Mouse (Mus musculus): Measurements from ENCODE around the gene Spg21.

The Spg21 gene

DNA sequence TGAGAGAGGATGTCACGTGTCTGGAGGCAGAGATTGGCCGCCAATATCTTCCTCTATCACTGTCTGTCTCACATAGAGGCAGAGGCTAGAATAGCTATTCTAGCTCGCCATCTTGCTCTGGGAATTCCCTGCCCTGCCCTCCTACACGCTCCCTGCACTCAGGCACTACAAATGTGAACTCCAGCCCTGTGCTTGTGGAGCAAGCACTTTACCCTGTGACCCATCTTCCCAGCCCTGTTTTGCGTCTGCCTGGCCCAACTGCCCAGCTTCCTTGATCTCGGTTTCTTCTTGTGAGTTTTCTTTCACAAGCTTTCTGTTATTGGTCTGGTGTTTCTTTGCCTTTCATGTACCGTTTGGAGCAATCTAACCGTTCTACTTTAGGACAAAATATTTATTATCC lies 18.4 kb downstream of the Spg21 start:
- no peak for DNase-seq (ENCODE audit: low read depth)

DNA sequence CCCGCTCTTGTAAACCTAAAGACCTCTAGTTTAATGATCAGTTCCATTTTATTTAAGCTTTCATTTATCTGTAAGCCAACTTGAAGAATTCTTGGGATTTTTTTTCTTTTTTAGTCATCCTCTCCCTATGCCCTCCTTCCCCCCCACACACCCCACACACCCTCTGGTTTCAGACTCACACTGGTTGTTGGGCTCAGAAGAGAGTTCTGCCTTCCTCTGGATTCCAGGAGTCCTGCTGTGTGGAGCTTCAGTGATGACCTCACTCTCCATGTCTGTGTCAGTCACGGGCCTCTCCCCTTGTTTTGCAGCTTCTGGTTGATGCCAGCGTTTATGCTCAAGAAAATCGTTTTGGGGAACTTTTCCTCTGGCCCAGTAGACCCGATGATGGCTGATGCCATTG lies 19.3 kb downstream of the Spg21 start:
- DNase-seq (ENCODE audit: low read depth), result no peak

DNA sequence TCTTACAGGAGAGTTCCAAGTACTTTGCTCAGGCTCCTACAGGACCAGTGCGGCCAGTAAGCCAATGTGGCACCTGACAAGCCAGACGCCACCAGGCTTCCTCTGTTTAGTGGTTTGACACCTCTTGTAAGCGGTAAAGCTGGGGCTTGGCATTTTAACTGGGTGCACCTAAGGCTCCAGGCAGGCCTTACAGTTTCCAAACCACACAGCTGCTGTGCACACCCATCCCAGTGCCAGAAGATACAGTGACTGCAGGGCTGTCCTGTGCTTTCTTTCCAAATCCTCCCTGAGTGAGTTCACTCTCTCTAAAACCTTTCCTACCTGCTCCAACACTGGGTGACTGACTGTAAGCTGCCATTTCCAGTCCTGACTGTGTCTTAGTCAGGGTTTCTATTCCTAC lies 30.7 kb downstream of the Spg21 start:
- no peak for DNase-seq (ENCODE audit: low read depth)

DNA sequence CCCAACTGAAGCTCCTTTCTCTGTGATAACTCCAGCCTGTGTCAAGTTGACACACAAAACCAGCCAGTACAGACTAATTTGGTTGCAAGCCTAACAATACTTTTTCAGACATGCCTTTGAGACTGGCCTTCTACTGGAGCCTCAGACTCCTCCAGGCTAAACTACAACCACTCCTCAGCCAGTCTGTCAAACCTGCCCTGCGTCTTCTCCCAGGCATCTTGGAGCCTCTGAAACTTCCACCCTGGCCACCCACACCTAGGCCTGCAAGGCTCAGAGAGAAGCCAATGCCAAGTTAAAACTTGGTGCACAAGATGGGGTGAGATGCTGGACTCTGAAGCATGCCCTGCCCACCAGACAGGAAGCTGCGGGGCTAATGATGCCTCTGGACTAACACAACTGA lies 31.6 kb downstream of the Spg21 start:
- no peak for DNase-seq (ENCODE audit: low read depth)

- DNase-seq (ENCODE audit: low read depth), result no peak
These were observed 32.1 kb downstream of the Spg21 start for GRCm38 (mm10) chr9:65492851-65493250.

- DNase-seq (ENCODE audit: low read depth), result no peak
These were observed 41.4 kb downstream of the Spg21 start for GRCm38 (mm10) chr9:65502146-65502545.

DNA sequence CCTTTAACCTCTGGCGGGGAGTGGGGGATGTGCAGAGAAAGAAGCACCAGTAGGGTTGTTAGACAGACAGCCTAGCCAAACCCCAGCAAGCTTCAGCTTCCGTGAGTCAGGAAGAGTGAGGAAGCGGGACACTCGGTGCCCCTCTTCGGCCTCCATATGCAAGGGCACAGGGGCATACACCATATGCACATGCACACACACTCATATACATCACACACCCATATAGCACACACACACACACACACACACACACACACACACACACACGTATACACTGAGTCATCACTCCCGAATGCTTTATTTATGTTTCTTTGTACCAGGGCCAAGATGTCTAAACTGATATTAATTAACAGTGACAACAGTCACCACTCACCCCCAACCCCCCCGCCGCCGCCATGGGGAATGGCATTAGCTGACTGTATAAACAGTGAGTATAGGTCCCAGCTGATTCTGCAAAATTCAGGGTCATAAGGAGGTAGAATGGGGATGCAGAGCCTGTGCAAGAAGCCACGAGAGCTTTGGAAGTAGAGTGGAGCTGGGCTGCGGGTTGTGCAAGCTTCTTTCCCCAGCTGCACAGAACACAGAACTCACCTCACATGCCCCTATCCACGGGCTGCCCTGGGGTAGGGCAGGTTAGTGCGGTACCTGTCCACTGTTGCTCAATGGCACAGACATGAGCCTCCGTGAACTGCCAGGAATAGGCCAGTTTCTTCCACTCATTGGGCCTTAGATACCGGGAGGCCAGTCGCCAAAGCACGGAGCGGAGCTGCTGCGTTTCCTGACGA lies 42.2 kb downstream of the Spg21 start:
- DNase-seq (ENCODE audit: low read depth), result no peak

DNA sequence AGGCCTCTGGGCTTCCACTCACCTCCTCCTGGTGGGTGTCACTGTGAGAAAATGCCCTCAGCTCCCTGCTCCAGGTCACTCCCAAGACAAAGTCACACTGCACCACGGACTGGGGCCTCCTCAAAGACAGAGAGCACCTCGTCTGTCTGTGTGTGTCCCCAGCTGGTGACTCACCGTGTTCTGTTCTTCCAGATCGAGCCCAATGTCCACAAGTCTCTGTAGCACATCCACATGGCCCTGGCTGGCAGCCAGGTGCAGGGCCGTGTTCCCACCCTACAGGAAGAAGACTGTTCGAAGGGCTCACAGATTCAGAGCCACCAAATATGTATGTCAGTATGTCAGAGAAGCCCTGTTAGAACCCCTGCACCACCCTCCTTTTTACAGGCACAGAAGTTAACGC lies 47.7 kb downstream of the Spg21 start:
- DNase-seq (ENCODE audit: low read depth), result no peak

- DNase-seq (ENCODE audit: low read depth), result no peak
These were observed 51.8 kb downstream of the Spg21 start for GRCm38 (mm10) chr9:65512520-65512919.

- DNase-seq (ENCODE audit: low read depth), result no peak
These were observed 53.7 kb downstream of the Spg21 start for GRCm38 (mm10) chr9:65514431-65514830.

DNA sequence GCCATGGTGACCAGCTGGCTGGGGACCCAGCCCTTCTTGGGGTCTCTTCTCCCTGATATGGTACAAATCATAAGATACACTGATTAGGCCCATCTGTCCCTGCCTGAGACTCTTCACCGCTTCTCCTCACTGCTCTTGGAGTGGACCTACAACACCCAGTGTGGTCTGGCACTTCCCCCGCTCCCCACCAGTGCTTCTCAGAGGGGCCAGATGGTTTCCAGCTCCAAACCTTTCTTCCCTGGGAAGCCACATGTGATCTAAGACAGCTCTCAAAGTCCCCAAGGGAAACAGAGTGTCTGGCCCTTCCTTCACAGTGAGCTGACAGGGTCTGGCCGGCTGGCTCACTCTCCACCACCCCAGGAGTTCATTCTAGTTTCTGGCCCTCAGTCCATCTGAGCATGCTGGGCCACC lies 54.1 kb downstream of the Spg21 start:
- DNase-seq (ENCODE audit: low read depth), result no peak

DNA sequence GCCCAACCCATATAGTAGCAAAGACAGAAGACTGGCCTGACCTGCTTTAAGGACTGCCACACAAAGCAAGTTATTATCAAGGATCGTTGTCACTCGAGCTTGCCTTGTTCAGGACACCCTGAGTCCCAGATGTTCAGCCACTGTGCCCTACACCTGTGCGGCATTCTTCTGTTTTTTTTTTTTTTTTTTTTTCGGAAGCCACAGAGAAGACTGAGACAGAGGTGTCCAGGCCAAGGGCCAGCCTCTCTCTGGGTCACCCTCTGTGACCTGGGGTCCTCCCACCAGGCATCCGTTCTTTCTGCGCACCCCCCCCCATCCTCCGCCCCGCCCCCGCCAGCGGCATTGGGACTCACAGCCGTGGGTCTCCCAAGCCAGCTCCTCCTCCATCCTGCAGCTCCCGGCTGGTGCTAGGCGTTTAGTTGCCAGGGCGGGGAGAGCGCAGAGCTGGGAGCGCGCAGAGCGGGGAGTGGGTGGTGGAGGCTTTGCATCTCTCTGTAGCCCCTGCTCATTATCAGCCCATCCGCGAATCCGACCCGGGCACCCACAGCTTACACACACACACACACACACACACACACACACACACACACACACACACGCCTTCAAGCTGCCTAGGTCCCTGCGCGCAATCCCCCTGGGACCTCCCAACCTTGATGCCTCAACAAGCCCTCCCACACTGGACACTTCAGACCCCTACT lies 59.2 kb downstream of the Spg21 start, which contains the start of gene Ankdd1a:
Gene Ankdd1a (minus strand): TSS at position 387 of the 698 bp plus-strand sequence.
- DNase-seq (ENCODE audit: low read depth), result no peak

DNA sequence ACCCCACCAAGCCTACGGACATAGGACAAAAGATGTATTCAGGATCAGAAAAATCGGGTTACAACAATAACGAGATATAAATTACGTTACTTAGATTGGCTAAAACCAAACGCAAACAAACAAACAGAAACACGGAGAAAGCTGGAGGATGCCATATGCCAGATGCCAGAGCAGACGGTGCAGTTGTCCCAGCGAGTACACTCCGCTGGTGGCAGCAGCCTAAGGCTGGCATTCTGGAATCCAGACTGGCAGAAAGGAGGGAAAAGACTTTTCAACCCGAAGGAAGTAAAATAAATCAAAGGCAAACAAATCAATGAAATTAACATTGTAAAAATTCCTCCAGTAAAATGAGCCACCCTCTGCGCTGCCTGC lies 59.7 kb downstream of the Spg21 start:
- DNase-seq (ENCODE audit: low read depth), result no peak

DNA sequence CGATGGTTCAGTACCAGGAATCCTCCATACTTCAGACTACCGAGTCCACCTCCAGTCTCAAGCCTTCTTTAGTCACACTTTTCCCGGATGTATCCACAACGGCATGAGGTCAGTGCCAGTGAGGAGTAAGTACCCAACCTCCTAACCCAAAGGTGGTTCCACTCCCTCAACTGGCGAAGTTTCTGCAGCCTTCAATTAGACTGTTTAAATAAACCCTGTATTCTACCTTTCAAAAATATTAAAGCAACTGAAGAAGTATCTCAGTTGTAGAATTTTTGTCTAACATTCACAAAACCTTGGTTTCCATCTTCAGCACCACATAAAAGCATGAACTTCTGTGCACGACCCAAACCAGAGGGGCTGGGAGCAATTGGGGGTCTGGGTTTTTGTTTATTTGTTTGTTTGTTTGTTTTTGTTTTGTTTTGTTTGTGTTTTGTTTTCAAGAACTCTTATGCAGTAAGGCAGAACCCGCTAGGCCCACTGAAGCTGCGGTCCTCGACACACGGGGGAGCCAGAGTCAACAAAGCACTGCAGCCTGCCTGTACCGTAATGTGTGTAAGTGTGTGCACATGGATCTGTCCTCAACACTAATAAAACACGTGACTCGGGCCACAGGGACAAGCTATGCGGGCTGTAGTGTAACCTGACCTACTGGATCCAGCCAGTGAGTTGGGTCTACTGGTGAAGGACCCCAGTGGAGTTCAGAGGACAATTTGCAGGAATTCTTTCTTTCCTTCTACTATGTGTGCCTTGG lies 63.0 kb downstream of the Spg21 start:
- DNase-seq (ENCODE audit: low read depth), result peak; percentile 74

- no peak for DNase-seq (ENCODE audit: low read depth)
These were observed 64.9 kb downstream of the Spg21 start for GRCm38 (mm10) chr9:65525445-65526195.

DNA sequence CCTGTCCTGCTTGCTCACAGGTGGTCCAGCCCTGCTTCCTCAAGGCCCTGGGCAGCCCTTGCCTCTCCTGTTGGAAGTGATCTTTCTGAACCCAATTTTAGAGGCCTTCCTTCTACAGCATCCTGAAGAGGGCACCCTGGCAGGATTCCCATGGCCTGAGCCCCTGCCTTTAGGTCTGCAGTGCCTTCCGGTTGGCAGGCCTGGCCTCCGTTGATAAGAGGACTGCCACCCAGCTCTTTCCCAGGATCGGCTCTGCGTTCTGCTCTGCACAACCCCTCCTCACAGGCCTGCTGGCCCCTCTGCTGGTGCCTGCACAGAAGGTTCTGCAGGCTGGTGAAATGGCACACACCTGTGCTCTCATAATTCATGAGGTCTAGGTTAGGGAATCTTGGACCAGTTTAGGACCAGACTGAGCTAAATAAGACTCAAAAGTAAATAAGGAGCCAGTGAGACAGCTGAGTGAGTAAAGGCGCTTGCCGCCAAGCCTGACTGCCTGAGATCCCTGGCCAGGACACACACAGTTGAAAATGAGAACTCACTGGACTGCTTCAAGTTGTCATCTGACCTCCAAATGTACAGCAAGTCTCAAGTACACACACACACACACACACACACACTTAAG lies 67.8 kb downstream of the Spg21 start:
- peak; percentile 63 for DNase-seq (ENCODE audit: low read depth)

- DNase-seq (ENCODE audit: low read depth), result no peak
These were observed 68.9 kb downstream of the Spg21 start for GRCm38 (mm10) chr9:65529659-65530058.

DNA sequence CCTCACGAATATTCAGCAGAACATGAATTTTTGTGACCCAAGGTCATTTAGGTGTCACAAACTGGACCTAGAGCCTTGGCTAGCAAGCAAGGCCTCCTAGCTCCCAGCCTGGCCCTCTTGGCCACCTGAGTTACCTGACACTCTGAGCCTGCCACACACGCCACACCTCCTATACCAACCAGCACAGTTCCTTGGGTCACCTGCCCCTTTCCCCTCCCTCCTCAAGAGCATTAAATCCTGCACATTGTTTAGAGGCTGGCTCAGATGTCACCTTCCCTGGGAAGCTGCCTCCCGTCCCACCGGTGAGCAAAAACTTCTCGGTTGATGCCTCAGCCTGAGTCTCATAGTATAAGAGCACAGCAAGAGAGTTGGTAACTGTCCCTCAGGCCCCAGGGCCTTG lies 70.5 kb downstream of the Spg21 start:
- no peak for DNase-seq (ENCODE audit: low read depth)

GRCm38 (mm10) chr9:65532986-65533385 lies 72.2 kb downstream of the Spg21 start:
- DNase-seq (ENCODE audit: low read depth), result no peak

DNA sequence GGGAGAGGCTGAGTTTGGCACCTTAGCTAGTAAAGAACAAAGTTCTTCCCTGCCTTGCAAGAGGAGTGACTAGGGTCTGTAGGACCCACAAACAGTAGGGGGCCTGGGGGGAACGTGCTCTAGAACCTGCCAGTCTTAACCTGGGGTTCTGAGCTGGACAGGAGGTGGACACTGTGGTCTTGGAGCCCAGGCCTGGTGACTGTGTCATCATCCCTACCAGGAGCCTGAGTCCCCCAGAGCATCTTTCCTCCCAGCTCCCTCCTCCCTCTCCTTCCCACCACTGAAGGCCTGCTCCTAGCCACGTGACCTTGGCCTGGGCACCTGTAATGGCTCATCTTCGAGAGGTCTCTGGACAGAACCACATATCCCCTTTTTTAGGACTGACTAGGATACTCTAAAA lies 73.4 kb downstream of the Spg21 start:
- no peak for DNase-seq (ENCODE audit: low read depth)

- DNase-seq (ENCODE audit: low read depth), result no peak
These were observed 74.5 kb downstream of the Spg21 start for GRCm38 (mm10) chr9:65535191-65535722.

Measured in c-Kit-positive CD71-positive TER-119-negative erythroid progenitor cells, embryonic 14.5 days (primary cell).